Mouse (Mus musculus) adipocyte (in vitro differentiated cells): Measurements from ENCODE around the gene Tbx19.

Experiments used
- DNase-seq: peaks from one replicate; pipeline ENCODE4 v3.0.0-alpha.2; 2016; ENCODE audit warnings: low spot score

Tbx19 gene

DNA sequence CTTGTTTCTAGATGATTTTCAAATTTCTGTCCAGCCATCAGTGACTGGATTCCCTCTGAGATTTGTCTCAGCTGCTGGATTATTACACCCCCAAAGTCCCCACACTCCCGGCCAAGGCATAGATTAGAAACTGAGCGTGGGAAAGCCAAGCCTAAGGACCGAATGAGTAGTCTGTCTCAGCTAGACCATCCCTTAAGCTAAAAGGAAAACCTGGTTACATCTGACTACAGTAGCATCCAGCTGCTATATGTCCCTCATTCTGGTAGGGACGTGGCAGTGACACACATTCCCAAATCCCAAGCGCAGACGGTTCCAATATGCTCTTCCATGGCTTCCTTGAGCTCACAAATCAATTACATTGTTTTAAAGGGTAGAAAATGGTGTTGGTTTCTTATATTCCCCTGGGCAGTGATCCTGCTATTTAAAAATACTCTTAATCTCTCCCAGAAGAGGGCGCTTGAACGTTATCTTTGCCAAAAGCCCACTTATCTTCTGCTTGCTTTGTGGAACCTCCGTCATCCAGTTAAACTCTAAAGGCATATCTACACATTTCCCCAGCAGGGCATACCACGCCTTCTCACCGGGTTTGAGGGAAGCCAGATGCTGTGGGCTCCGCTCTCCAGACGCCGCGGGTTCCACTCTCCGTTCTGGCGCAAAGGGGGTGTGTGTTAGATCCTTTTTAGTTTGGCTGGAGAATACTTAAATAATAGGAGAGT lies 46.0 kb downstream of the Tbx19 start:
- DNase-seq: no peak

DNA sequence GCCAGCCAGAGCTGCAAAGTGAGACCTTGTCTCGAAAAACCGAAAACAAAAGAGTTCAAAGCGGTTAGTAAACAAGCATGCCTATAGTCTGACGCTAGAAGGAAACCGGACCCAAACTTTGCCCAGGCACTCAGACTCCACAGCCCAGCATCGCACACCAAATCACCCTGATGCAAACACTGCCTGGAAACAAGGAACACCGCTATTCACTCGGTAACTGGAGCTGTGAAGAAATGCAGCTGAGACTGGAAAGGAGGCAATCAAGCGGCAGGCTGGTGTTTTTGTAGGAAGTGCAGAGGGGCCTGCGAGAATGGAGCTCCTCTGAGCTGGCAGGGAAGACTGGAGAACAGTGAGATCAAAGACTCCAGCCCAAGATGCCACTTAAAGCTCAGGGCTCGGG lies 46.9 kb downstream of the Tbx19 start:
- no peak for DNase-seq

GRCm38 (mm10) chr1:165110659-165111058 lies 49.9 kb downstream of the Tbx19 start:
- no peak for DNase-seq

- no peak for DNase-seq
These were observed 51.4 kb downstream of the Tbx19 start for GRCm38 (mm10) chr1:165109135-165109534.

DNA sequence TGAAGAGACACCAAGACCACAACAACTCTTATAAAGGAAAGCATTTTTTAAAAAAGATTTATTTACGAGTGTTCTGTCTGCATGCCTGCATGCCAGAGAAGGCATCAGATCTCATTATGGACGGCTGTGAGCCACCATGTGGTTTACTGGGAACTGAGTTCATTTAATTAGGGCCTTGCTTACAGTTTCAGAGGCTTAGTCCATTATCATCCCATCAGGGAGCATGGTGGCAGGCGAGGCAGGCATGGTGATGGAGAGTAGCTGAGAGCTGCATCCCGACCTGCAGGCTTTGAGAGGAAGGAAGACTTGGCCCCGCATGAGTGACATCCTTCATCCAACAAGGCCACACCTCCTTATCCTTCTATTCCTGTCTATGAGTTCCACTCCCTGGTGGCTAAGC lies 52.1 kb downstream of the Tbx19 start:
- no peak for DNase-seq

- DNase-seq: no peak
These were observed 54.6 kb downstream of the Tbx19 start for GRCm38 (mm10) chr1:165106011-165106385.

DNA sequence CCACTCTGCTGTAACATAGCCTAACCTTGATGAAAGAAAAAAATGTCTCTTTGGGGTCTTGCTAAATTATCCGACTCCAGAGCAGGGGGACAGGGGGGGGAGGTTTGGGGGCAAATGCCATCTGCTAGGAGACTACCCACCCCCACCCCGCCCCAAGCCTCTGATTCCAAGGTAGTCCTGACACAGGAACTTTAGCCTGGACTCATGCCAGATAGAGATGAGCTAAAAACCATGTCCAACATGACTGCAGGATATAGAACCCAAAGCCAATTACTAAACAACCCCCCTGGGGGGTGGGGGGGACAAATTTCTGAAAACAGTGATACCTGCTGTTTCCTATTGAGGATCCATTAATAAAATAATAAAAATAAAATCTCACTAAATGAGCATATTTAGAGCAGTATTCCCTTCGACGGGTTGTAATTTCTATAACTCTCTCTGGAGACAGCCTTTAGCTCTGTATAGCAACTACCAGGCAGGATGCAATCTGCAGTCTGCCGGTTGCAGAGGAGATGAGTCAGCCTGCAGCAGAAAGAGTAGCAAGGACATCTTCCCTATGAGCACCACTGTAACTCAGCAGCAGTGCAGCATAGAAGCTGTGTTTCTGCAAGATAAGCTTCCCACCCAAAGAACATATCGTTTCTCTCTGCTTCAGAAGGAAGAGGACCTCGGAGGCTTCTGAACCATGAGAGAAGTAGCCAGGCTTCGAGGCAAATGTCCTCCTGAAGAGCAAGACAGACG lies 55.1 kb downstream of the Tbx19 start:
- DNase-seq: no peak

GRCm38 (mm10) chr1:165104707-165105259 lies 55.8 kb downstream of the Tbx19 start:
- no peak for DNase-seq

DNA sequence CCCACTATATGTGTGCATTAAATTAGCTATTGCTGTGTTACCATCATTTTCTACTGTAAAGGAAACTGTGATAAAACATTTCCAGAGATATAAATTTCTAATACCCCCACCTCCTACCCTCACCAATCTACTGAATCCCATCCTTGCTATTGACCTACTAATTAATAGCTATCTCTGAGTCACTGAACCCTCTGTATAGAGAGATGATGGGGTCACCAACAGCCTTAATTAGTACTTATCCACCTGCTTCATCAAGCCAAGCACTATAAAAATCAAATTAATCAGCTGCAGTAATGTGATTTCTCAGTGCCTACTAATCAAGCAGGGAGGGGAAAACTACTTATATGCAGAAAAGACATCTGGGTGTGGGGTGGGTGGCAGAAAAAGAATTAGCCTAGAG lies 61.0 kb downstream of the Tbx19 start:
- no peak for DNase-seq

DNA sequence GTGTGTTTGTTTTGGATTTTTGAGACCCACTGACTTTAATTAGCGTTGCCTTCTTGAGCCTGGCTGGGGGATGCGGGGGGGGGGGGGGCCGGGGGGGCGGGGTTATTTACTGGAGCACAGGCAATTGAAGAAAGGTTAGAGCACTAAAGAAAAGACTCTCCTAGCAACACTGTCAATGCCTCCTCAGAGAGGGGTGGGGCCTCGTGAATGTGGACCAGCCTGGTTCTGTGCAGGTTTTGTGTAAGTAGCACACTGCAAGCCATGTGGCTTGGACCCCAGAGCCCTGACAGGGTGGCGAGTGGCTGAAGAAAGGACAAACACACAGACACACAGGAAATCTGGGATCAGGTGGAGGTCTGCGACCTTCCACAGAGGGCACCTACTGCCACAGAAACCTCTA lies 65.7 kb downstream of the Tbx19 start:
- no peak for DNase-seq

- DNase-seq: no peak
These were observed 68.9 kb downstream of the Tbx19 start for GRCm38 (mm10) chr1:165091721-165092120.

GRCm38 (mm10) chr1:165089556-165089955 lies 71.0 kb downstream of the Tbx19 start:
- DNase-seq: no peak
